In genomic region chr9:63561931-63562330, GRCm38 (mm10) we compare ENCODE assay signal across 29 mouse cellular contexts. TPM values are rescaled to one million over a fixed set of nuclear protein-coding genes. Genes with fewer than 3 reads are reported as not detected.
A peak's percentile ranks its signal among the peaks of the same experiment; 100 is the strongest.
DNase-seq lines count a peak whose midpoint lies in the region; ATAC-seq lines count a peak whose summit lies in the region.
"Had no signal": no experiment of that assay in that cellular context is flagged by ENCODE, and none has a peak within 500 bp of the region (broad histone marks: within the 10 kb centered on the region; RNA-seq: fewer than 3 reads in every experiment).

No protein-coding gene starts in this region.

- H3K27ac ChIP-seq in midbrain, embryonic 11.5 days (ENCODE audit: low read depth, low read length): no peak overlapping the region
- H3K27ac ChIP-seq: intestine, embryonic 15.5 days; kidney, postnatal 0 days; limb, embryonic 12.5 days; liver, embryonic 15.5 days had no signal

- no peak overlapping the region for H3K4me2 ChIP-seq in midbrain, embryonic 11.5 days
- H3K4me2 ChIP-seq: heart, embryonic 12.5 days; intestine, embryonic 15.5 days; limb, embryonic 12.5 days; liver, embryonic 15.5 days; lung, embryonic 14.5 days had no signal

- no peak overlapping the region for H3K9ac ChIP-seq in midbrain, embryonic 11.5 days (ENCODE audit: low read length)
- H3K9ac ChIP-seq: heart, embryonic 12.5 days; intestine, embryonic 15.5 days; limb, embryonic 12.5 days; liver, embryonic 15.5 days; lung, embryonic 14.5 days had no signal

- H3K27me3 ChIP-seq in midbrain, embryonic 11.5 days (ENCODE audit: control insufficient read depth, insufficient read depth, low read length): no peaks in the 10 kb centered on the region
- H3K27me3 ChIP-seq: intestine, embryonic 15.5 days; limb, embryonic 12.5 days; liver, embryonic 15.5 days had no signal

- no peaks in the 10 kb centered on the region; the same call in 1 of the 2 replicates for H3K4me1 ChIP-seq in midbrain, embryonic 11.5 days (ENCODE audit: control insufficient read depth, insufficient read depth, low read length)
- H3K4me1 ChIP-seq: heart, embryonic 12.5 days; intestine, embryonic 15.5 days; liver, embryonic 15.5 days had no signal

- no peak overlapping the region for H3K4me3 ChIP-seq in midbrain, embryonic 11.5 days (ENCODE audit: low read depth, low read length)
- H3K4me3 ChIP-seq: heart, embryonic 12.5 days; intestine, embryonic 15.5 days; limb, embryonic 12.5 days; liver, embryonic 15.5 days had no signal

- WGBS in midbrain, embryonic 11.5 days: 70% methylated on average over 8 of the region's 8 CpGs

- H3K9me3 ChIP-seq in midbrain, embryonic 11.5 days (ENCODE audit: control insufficient read depth, low read length): no peaks in the 10 kb centered on the region
- H3K9me3 ChIP-seq: heart, embryonic 12.5 days; intestine, embryonic 15.5 days; limb, embryonic 12.5 days; liver, embryonic 15.5 days had no signal

- ATAC-seq in common myeloid progenitor, adult 5-6 weeks (replicated peaks; ENCODE audit: low read depth, poor library complexity, severe bottlenecking): peak; percentile 25; the same call in 1 of the 2 replicates
- no peak for ATAC-seq in midbrain, embryonic 11.5 days (ENCODE audit: low FRiP score)
- ATAC-seq: forebrain, embryonic 14.5 days; hindbrain, embryonic 16.5 days; intestine, embryonic 15.5 days had no signal

- DNase-seq in heart, adult 11 months: peak; percentile 87
- no peak for DNase-seq in heart, adult 8-10 months (ENCODE audit: low spot score)
- peak; percentile 14 for DNase-seq in thymus, postnatal 25 days
- DNase-seq in thymus, postnatal 36 days: no peak
- DNase-seq in cerebellum, adult 9-11 months: peak; percentile 61
- DNase-seq in testis, postnatal 14 days (ENCODE audit: low spot score): no peak
- no peak for DNase-seq in midbrain, embryonic 11.5 days (ENCODE audit: low spot score, missing footprints)
- DNase-seq: adrenal gland, postnatal 14 days; gastrocnemius, postnatal 25 days; heart, adult 18-20 months; heart, postnatal 4 days; kidney, adult 8-10 months; lung, embryonic 14.5 days; midbrain, embryonic 14.5 days; retina, postnatal 1 day; right cerebral cortex, postnatal 14 days had no signal

- H3K36me3 ChIP-seq in midbrain, embryonic 11.5 days (ENCODE audit: control insufficient read depth, insufficient read depth, low read length): no peaks in the 10 kb centered on the region
- H3K36me3 ChIP-seq: heart, embryonic 12.5 days; intestine, embryonic 15.5 days; limb, embryonic 12.5 days; liver, embryonic 15.5 days had no signal

RNA-seq across cellular contexts. Expression of gene Iqch, which starts 40.4 kb away (rescaled TPM):
- total RNA-seq in heart, adult 8-10 months (2022): not detected
- 0.09 TPM in 1 of 2 replicates, not detected in the other for total RNA-seq in common myeloid progenitor, adult 5-6 weeks (2017)
- 0.10 TPM in 1 of 2 replicates, not detected in the other for polyA plus RNA-seq in midbrain, embryonic 11.5 days (2014; fragmentation: Nextera tagmentation; extraction: Ambion mirVana)
- total RNA-seq: gastrocnemius, postnatal 25 days; heart, adult 18-20 months; heart, postnatal 4 days; left cerebral cortex, adult 18-20 months; MEL; monocyte, adult 5-6 weeks had no signal
- polyA plus RNA-seq: embryonic facial prominence, embryonic 11.5 days; liver, embryonic 15.5 days; small intestine, adult 2 months had no signal

RNA-seq across cellular contexts. Expression of gene Aagab, which starts 40.5 kb away (rescaled TPM):
- total RNA-seq in heart, adult 8-10 months (2022): 10 to 100 TPM; 14.6 to 23.9 (median 20.2) TPM
- 30.7 and 44.4 TPM in 2 replicates for total RNA-seq in common myeloid progenitor, adult 5-6 weeks (2017)
- 57.5 and 57.7 TPM in 2 replicates for polyA plus RNA-seq in midbrain, embryonic 11.5 days (2014; fragmentation: Nextera tagmentation; extraction: Ambion mirVana)

Comparison
In these comparisons a context has a peak if more than half of its experiments do, and no peak if none do; other contexts are left out.
1. DNase-seq: peak in heart, adult 11 months (single experiment), thymus, postnatal 25 days (single experiment) and cerebellum, adult 9-11 months (single experiment); none in heart, adult 8-10 months (single experiment), thymus, postnatal 36 days (0 of 2), testis, postnatal 14 days (single experiment) and midbrain, embryonic 11.5 days (single experiment).